Mouse (Mus musculus): ENCODE measurements at regions not wholly inside any gene's neighbourhood (a gene's known extent, or its start where the extent isn't known, plus 50 kb on each side); places are given as distances from the start of the nearest gene placed in this dataset.

- CTCF ChIA-PET, result no interaction called here
These were observed 444.3 kb upstream of the Cdh4 start for GRCm38 (mm10) chr2:178997921-178998320.

GRCm38 (mm10) chr2:179000448-179001081 is 441.7 kb upstream of the Cdh4 start:
- CTCF ChIA-PET, result no interaction called here

- CTCF ChIA-PET, result no interaction called here
These were observed 434.5 kb upstream of the Cdh4 start for GRCm38 (mm10) chr2:179007766-179008165.

- CTCF ChIA-PET, result no interaction called here
These were observed 428.2 kb upstream of the Cdh4 start for GRCm38 (mm10) chr2:179013891-179014593.

- CTCF ChIA-PET, result no interaction called here
These were observed 419.5 kb upstream of the Cdh4 start for GRCm38 (mm10) chr2:179022675-179023194.

- CTCF ChIA-PET, result no interaction called here
These were observed 418.0 kb upstream of the Cdh4 start for GRCm38 (mm10) chr2:179024225-179024624.

GRCm38 (mm10) chr2:179033171-179033570 is 409.1 kb upstream of the Cdh4 start:
- CTCF ChIA-PET, result no interaction called here

GRCm38 (mm10) chr2:179035446-179035845 is 406.8 kb upstream of the Cdh4 start:
- CTCF ChIA-PET, result no interaction called here

- CTCF ChIA-PET, result no interaction called here
These were observed 402.5 kb upstream of the Cdh4 start for GRCm38 (mm10) chr2:179039697-179040096.

- CTCF ChIA-PET, result no interaction called here
These were observed 398.6 kb upstream of the Cdh4 start for GRCm38 (mm10) chr2:179043671-179044070.

- CTCF ChIA-PET, result no interaction called here
These were observed 396.9 kb upstream of the Cdh4 start for GRCm38 (mm10) chr2:179045361-179045760.

GRCm38 (mm10) chr2:179054441-179054840 is 387.8 kb upstream of the Cdh4 start:
- CTCF ChIA-PET, result no interaction called here

GRCm38 (mm10) chr2:179064616-179065015 is 377.6 kb upstream of the Cdh4 start:
- CTCF ChIA-PET, result no interaction called here

GRCm38 (mm10) chr2:179069520-179069919 is 372.7 kb upstream of the Cdh4 start:
- CTCF ChIA-PET, result no interaction called here

- CTCF ChIA-PET, result no interaction called here
These were observed 371.9 kb upstream of the Cdh4 start for GRCm38 (mm10) chr2:179070346-179070745.

- CTCF ChIA-PET, result interaction anchor here (0.8 kb wide), 1 partner anchor 488 kb away, joined by 6 read pairs; no protein-coding TSS in a partner anchor
These were observed 361.6 kb upstream of the Cdh4 start for GRCm38 (mm10) chr2:179080462-179081274.

- CTCF ChIA-PET, result no interaction called here
These were observed 355.3 kb upstream of the Cdh4 start for GRCm38 (mm10) chr2:179086915-179087314.

- CTCF ChIA-PET, result no interaction called here
These were observed 350.8 kb upstream of the Cdh4 start for GRCm38 (mm10) chr2:179091480-179091879.

- CTCF ChIA-PET, result no interaction called here
These were observed 348.2 kb upstream of the Cdh4 start for GRCm38 (mm10) chr2:179093996-179094395.

- CTCF ChIA-PET, result no interaction called here
These were observed 346.2 kb upstream of the Cdh4 start for GRCm38 (mm10) chr2:179095981-179096380.

- CTCF ChIA-PET, result no interaction called here
These were observed 345.4 kb upstream of the Cdh4 start for GRCm38 (mm10) chr2:179096861-179097260.

- CTCF ChIA-PET, result no interaction called here
These were observed 342.4 kb upstream of the Cdh4 start for GRCm38 (mm10) chr2:179099783-179100182.

GRCm38 (mm10) chr2:179103114-179103513 is 339.1 kb upstream of the Cdh4 start:
- CTCF ChIA-PET, result no interaction called here
